Mouse (Mus musculus) adrenal gland, postnatal 25 days (tissue): ENCODE measurements around the gene Hoxb5. TPM values are rescaled to one million over a fixed set of nuclear protein-coding genes. Genes with fewer than 3 reads are reported as not detected.

ENCODE experiments used
- DNase-seq: peaks from one replicate; pipeline ENCODE4 v3.0.0; 2021; ENCODE audit warnings: mixed read lengths
- total RNA-seq: library from RNA; stranded (reverse); gene quantifications from 2 replicates; pipeline ENCODE4 v1.2.3, GENCODE M21; 2021

The Hoxb5 gene
- total RNA-seq, 1 experiment from 2014 or later = 36.5 TPM

- no peak for DNase-seq
Observed at GRCm38 (mm10) chr11:96319071-96319902, 16.2 kb downstream of the Hoxb5 start.

DNA sequence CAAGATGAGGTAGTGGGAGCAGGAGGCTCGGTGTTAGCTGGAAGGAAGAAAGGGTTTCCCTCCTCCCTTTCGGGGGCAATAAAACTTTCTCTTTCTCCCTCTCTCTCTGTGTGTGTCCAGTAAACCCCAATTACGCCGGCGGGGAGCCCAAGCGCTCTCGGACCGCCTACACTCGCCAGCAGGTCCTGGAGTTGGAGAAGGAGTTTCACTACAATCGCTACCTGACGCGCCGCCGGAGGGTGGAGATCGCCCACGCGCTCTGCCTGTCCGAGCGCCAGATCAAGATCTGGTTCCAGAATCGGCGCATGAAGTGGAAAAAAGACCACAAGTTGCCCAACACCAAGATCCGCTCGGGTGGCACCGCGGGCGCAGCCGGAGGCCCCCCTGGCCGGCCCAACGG lies 16.8 kb downstream of the Hoxb5 start:
- DNase-seq = peak; percentile 63

- no peak for DNase-seq
Observed at GRCm38 (mm10) chr11:96320688-96321087, 17.6 kb downstream of the Hoxb5 start.

DNA sequence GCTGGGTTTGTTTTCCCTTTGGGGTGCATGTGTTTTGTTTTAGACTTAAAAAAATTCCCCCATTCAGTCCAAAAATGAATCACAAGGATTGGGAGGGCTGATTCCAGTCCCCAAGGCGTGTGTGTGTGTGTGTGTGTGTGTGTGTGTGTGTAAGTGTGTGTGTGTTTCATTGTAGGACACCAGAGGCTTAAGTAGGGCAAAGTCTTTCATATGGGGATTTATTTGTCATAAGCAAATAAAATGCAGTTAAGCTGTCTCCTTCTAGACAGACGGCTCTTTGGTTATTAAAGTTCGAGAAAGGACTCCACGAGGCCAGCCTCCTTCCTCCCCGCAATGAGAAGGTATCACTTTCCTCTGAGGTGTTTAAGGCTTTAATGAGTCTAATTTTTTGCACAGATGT lies 18.7 kb downstream of the Hoxb5 start:
- DNase-seq = no peak

- no peak for DNase-seq
Observed at GRCm38 (mm10) chr11:96322738-96323137, 19.6 kb downstream of the Hoxb5 start.

DNA sequence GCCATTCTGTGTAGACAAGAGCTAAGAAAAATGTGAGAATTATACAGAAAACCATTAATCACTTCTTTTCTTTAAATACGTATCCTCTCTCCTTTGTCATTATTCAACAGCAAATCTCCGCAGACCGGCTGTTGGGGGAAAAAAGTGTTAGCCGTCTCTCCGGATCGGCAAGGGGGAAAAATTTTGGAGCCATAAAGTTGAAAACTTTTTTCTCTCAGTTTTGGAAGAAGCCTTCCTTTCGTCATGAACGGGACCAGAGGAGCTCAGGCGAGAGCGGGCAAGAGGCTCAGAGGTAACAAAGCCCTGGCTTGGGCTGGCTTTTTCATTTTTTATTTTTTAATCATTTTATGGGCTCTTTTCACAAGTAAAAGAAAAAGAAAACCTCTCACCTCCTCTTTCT lies 20.0 kb downstream of the Hoxb5 start, which contains the start of gene Hoxb3:
TSS of gene Hoxb3 (plus strand) at position 173 of the 400 bp plus-strand sequence.
- DNase-seq = no peak

DNA sequence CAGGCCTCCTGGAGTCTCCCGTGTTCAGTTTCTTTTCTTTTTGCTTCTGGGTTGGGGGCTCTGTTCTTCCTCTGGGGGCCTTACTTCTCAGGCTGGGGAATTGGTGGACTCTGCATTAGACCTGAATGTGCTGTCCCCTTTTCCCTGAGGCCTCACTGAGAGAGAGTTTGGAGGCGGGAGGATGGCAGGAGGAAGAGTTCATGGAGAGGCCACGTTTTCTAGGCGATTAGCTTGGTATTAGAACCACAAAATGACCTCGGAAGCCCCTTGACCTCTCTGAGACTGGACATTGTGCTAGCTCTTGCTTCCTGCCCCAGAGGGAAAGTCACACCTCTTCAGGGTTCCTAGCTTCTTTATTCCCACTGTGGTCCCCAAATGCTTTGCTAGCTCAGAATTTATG lies 21.0 kb downstream of the Hoxb5 start:
- no peak for DNase-seq

DNA sequence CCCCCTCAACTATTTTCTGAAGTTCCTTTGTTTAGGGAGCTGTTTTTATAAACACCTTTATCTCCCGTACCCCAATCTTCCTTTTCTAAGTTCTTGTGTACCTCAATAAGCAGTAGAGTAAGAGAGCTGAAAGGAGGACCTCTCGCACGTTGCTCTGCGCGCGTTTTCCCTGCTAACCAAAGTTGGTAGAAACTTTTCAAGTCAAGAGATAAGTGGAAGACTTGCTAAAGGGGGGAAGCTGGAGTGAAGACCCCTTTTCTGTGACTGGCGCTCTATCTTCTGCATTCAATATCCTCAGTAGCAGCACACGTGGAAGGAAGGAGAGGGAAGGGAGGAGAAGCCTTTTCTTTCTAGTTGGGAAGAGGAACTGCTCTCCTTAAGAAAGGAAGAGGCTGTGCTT lies 21.8 kb downstream of the Hoxb5 start:
- no peak for DNase-seq

- no peak for DNase-seq
Observed at GRCm38 (mm10) chr11:96325747-96326212, 22.6 kb downstream of the Hoxb5 start.

GRCm38 (mm10) chr11:96326705-96327104 lies 23.6 kb downstream of the Hoxb5 start:
- DNase-seq = no peak

GRCm38 (mm10) chr11:96327122-96327521 lies 24.0 kb downstream of the Hoxb5 start:
- no peak for DNase-seq

DNA sequence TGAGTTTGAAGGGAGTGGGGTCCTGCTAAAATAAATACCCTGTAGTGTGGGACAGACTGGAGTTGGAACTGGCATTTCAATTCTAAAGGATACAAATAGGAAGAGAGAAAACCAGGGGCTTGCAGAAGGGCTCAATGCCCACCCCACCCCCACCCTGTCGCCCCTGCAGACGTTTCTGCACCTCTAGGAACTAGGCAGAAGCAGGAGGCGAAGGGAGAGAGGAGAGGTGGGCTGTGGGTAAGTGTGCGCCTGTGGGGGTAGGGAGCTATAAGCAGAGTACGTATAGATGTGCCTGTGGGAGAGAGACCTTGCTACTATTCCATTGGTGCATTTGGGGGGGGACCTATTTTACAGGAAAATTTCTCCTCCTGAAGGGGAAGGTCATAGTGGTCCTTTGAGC lies 24.6 kb downstream of the Hoxb5 start:
- DNase-seq = no peak

DNA sequence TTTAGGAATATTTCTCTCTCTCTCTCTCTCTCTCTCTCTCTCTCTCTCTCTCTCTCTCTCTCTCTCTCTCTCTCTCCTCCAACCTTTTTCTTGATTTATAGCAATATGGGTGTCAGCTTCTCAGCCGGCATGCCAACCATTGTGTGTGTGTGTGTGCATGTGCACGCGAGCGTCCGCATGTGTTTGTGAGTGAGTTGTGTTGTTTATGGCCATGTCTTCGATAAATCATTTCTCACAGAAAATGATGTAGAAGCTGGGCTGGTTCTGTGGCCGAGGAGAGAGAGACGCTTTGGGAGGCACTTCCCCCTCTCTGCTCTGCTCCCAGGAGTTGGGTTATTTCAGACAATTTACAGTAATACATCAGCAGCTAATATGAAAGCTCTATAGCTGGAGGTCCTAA lies 25.5 kb downstream of the Hoxb5 start:
- no peak for DNase-seq

DNA sequence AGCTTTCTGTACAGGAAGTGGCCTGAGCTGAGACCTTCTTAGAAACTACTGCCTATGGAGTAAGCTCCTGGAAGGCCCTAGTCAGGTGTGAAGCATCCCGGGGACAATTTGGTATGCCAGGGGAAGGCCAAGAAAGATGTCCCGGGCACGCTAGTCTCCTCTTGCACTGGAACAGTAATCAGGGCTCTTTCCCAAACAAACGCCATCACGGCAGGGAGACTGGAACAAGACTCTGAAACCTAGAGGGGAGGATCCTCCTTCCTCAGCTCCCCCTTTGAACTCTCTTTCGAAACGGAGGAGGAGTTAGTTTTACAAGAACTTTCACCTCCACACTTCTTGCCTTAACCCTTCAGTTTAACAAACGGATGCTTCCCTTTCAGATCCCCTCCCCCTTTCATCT lies 29.0 kb downstream of the Hoxb5 start:
- no peak for DNase-seq

DNA sequence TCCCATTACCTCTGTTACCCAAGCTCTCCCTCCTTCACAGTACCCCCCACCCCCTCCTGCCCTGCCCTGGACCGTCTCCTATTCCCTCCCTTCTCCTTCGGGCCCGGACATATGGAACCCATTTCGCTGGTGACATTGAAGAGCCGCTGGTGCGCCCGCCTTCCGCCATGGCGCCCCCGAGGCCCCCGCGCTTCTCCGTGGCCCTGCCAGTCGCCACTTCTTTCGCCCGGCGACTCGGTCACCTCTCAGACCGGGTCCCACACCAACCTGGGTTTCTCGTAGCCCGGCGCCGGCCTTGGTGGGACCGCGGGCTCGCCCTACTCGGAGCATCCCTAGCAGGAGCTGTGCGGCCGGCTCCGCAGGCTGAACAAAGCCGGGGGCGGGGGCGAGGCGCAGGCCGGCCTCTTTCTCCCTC lies 29.5 kb downstream of the Hoxb5 start:
- no peak for DNase-seq

- DNase-seq = no peak
Observed at GRCm38 (mm10) chr11:96333241-96334001, 30.3 kb downstream of the Hoxb5 start.

- no peak for DNase-seq
Observed at GRCm38 (mm10) chr11:96334002-96334364, 30.8 kb downstream of the Hoxb5 start.

- DNase-seq = peak; percentile 0
Observed at GRCm38 (mm10) chr11:96334998-96335397, 31.9 kb downstream of the Hoxb5 start.

DNA sequence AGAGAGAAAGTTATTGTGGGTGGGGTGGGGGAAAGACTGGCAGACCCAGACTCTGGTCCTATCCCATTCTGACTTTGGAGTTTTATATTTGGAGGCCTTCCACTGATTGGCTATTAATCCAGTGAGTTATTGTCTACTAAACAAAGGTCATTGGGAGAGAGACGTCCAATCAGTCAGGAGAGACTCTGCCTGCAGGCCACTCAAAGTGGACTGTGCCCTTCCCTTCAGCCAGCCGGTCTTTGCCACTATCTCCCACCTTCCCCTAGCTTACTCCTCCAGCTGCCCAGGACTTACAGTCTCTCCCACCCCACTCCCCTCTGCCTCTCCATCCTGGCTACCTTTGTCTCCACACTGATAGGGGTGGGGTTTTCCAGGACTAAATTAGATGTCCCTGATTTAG lies 33.5 kb downstream of the Hoxb5 start:
- DNase-seq = no peak

DNA sequence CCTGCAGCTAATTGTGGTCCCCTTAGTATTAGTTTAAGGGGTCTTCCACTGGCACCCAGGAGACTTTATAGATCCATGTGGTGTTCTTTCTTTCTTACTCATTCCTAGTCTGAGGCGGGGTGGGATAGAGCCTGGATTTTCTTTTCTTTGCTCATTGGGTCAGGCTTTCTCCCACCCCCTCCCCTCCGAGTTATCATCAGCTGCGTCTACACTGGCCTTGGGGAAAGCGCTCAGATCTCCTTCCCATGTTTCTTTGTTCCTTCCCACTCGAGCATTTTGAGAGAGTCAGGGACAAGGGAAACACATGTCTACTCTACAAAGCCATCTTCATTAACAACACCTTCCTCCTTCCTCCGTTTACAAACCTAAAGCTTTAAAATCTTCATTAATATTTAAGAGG lies 33.9 kb downstream of the Hoxb5 start:
- DNase-seq = no peak

GRCm38 (mm10) chr11:96338957-96339855 lies 36.1 kb downstream of the Hoxb5 start:
- DNase-seq = no peak

GRCm38 (mm10) chr11:96340698-96341365 lies 37.7 kb downstream of the Hoxb5 start:
- DNase-seq = no peak
